Mouse (Mus musculus) ovary, postnatal 14 days (tissue): ENCODE measurements around the gene Map3k4.
"Not testable (repeated sequence)": the region's sequence is repeated elsewhere in the genome, so short reads cannot be mapped to it uniquely, and the experiment has no call there.

ENCODE experiments used
- DNase-seq: peaks from one replicate; pipeline ENCODE4 v3.0.0; 2022; ENCODE audit warnings: low spot score

Gene Map3k4

GRCm38 (mm10) chr17:12307251-12308135 lies 11.1 kb downstream of the Map3k4 start:
- DNase-seq = no peak

GRCm38 (mm10) chr17:12304658-12305057 lies 13.9 kb downstream of the Map3k4 start:
- no peak for DNase-seq

- peak; percentile 30 for DNase-seq
Measured at GRCm38 (mm10) chr17:12300896-12301706, 17.5 kb downstream of the Map3k4 start.

GRCm38 (mm10) chr17:12300127-12300675 lies 18.4 kb downstream of the Map3k4 start:
- no peak for DNase-seq

GRCm38 (mm10) chr17:12299371-12299770 lies 19.2 kb downstream of the Map3k4 start:
- no peak for DNase-seq

GRCm38 (mm10) chr17:12297978-12298377 lies 20.6 kb downstream of the Map3k4 start:
- no peak for DNase-seq

DNA sequence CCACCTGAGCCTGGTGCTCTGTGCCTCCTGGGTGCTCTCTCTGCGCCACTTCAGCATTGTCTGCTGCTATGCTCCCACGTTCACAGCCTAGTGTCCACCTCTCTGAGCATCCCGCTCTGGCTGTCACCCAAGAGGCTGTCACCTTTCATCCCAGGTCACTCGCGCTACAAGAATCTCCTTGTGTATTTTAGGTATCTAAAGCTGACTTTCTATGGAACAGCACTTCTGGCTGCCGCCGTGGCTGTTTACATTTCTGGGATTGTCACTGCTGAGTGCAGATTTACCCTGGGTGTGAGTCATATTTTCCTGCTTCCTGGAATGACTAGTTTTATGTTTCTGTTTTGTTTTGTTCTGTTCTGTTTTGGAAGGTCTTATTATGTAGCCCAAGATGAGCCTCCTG lies 21.3 kb downstream of the Map3k4 start:
- no peak for DNase-seq

- DNase-seq = not testable (repeated sequence)
Measured at GRCm38 (mm10) chr17:12295926-12296325, 22.7 kb downstream of the Map3k4 start.

DNA sequence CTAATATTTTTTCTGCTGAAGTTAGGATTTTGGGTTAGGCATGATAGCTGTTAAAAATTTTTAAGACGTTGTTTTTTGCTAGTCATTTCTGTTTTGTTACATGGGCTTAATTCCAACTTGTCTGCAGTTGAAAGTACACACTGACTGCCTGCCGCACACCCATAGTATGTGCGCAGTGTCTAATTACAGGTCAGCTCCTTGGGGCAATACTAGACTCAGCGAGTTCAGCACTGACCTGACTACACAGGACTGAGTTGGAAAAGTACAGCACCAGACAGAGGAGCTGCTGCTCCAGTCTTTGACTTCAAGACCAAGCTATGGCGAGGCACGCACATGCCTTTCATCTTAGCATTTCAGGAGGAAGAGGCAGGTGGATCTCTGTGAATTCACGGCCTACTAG lies 24.2 kb downstream of the Map3k4 start:
- DNase-seq = no peak

DNA sequence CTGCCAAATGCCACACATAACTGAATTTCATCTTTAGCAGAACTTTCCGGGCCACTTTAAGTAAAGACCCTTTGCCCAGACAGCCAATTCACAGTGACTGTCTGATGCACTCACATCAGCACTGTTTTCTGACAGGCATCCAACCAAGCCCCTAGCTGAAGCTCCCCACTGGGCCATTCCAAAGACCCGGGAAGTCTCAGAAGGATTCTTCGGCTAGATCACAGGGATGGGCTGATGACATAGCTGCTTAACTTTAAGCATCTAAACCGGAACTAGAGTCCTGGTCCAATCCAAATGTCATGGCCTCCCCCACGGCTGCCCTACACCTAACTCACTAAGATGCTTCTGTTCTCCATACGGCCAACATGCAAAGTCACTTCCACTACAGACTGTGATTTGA lies 25.0 kb downstream of the Map3k4 start:
- DNase-seq = no peak

- no peak for DNase-seq
Measured at GRCm38 (mm10) chr17:12292877-12293276, 25.7 kb downstream of the Map3k4 start.

- DNase-seq = no peak
Measured at GRCm38 (mm10) chr17:12292356-12292755, 26.2 kb downstream of the Map3k4 start.

GRCm38 (mm10) chr17:12291151-12291550 lies 27.4 kb downstream of the Map3k4 start:
- no peak for DNase-seq

- DNase-seq = no peak
Measured at GRCm38 (mm10) chr17:12290735-12291134, 27.9 kb downstream of the Map3k4 start.

GRCm38 (mm10) chr17:12289836-12290235 lies 28.8 kb downstream of the Map3k4 start:
- DNase-seq = not testable (repeated sequence)

GRCm38 (mm10) chr17:12288871-12289270 lies 29.7 kb downstream of the Map3k4 start:
- DNase-seq = no peak

DNA sequence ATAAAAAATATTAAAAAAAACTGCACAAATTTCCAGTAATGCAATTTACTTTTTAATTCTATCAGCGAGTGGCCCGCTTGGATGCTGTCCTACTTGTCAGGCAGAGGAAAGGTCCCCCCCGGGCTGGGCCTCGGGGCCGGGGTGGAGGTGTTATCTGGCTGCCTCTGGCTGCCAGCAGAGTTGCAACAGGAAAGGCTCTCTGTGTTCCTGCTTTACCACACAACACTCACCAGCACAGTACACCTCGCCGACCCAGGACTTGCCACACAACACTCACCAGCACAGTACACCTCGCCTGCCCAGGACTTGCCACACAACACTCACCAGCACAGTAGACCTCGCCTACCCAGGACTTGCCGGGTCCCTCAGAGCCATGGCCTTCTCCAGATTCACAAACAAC lies 38.8 kb downstream of the Map3k4 start:
- DNase-seq = no peak

DNA sequence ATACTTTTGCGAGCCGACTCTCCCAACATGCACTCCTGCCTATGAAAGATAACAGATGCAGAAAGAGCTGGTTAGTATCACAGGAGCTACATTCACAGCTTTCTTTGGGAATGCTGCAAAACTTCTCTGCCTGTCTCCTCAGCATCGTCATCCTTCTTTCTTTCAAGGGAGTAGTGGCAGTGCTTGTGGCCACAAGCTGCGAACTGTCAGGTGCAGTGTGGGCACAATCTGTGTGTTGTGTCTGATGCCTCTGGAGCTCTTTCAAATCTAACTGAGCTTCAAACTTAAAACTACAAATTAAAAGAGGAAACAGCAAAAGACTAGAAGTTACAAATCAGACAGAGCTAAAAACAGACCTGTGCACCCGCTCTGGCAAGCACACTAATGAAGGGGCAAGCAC lies 40.5 kb downstream of the Map3k4 start:
- DNase-seq = no peak

DNA sequence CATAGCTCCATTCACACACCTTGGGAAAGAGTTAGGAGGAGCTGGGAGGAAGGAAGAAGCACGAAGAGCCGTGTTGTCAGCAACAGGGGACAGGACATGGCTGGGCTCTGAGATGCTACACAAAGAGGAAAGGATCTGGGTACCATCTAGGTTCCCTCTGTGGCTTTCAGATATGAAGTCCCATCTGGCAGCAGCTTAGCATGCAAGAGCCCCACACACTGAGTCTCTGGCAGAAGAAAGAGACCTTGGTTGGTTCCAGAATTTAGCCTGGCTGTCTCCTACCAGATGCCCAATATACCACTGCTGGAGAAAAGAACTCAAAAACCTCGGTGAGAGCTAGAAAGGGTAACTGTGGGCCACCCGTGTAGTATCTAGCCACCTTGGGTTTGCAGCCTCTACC lies 41.3 kb downstream of the Map3k4 start:
- DNase-seq = no peak

DNA sequence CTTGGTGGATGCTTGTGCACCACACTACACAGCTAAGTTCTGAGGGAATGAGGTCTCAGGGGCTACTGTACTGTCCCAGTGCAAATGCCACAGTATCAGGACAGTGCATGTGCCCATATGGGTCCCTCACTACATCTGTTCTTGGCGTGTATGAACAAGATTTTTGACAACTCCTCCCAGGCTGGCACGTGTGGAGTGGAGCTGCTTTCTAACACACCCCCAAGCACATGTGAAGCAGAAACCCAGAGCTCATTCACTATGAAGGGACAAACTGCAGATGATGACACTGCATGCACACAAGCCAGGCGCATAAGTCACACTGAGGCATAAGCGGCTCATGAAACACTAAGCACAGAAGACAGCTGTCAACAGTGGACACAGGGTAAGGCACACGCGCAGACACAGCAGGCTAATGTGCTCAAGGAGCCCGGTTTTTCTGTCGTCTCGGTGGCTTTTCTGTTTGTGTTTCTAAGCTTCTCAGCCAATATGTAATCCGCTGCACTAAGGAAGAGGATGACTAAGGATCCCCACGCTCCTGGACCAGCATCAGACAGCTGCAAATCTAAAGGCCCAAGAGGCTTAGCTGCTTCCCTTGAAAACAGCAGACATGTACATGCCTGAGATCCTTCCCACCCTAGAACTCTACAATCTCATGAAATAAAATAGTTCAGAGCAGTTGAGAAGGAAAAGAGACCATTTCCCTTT lies 41.9 kb downstream of the Map3k4 start:
- no peak for DNase-seq

GRCm38 (mm10) chr17:12275756-12276155 lies 42.8 kb downstream of the Map3k4 start:
- no peak for DNase-seq

DNA sequence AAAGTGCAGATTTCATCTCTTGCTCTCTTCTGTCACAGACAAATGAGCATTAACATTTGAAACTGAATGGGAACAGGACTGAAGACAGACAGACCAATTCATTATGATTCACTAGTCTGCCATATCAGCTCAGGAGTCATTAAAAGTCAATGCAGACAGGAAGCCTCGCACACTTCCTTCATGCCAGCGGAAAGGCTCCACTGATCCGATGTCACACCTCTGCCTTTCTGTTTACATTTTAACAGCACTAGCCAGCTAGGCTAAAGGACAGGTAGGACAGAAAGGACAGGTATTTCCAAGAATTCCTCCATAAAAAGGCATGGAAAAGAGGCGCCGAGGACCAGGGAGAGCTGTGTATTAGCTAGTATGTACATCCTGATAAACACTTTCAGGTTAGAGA lies 45.6 kb downstream of the Map3k4 start:
- no peak for DNase-seq
